Mouse (Mus musculus) embryo, embryonic 9.5 days (tissue): ENCODE measurements around the gene Bcl2l12.
A peak's percentile ranks its signal among the peaks of the same experiment; 100 is the strongest.

Source experiments
- DNase-seq: peaks from one replicate; pipeline ENCODE4 v3.0.0-alpha.2; 2017; ENCODE audit errors: extremely low spot score

Gene Bcl2l12

GRCm38 (mm10) chr7:44986879-44987718 lies 11.4 kb downstream of the Bcl2l12 start:
- no peak for DNase-seq

GRCm38 (mm10) chr7:44986192-44986878 lies 12.2 kb downstream of the Bcl2l12 start, which contains the start of gene Prmt1:
Gene Prmt1, minus strand, starts transcription at chr7:44986568.
- peak; percentile 98 for DNase-seq

GRCm38 (mm10) chr7:44985595-44986191 lies 12.8 kb downstream of the Bcl2l12 start:
- peak; percentile 93 for DNase-seq

- no peak for DNase-seq
Measured at GRCm38 (mm10) chr7:44984833-44985164, 13.7 kb downstream of the Bcl2l12 start.

- no peak for DNase-seq
Measured at GRCm38 (mm10) chr7:44983944-44984832, 14.3 kb downstream of the Bcl2l12 start.

GRCm38 (mm10) chr7:44983085-44983484 lies 15.4 kb downstream of the Bcl2l12 start:
- peak; percentile 84 for DNase-seq

GRCm38 (mm10) chr7:44981539-44981938 lies 17.0 kb downstream of the Bcl2l12 start:
- no peak for DNase-seq

- DNase-seq: no peak
Measured at GRCm38 (mm10) chr7:44978300-44978699, 20.2 kb downstream of the Bcl2l12 start.

GRCm38 (mm10) chr7:44975117-44975419 lies 23.4 kb downstream of the Bcl2l12 start:
- no peak for DNase-seq

GRCm38 (mm10) chr7:44974383-44975116 lies 24.0 kb downstream of the Bcl2l12 start, which contains the start of gene Cpt1c:
Gene Cpt1c, minus strand, starts transcription at chr7:44974851.
- DNase-seq: peak; percentile 85

GRCm38 (mm10) chr7:44973415-44974130 lies 24.9 kb downstream of the Bcl2l12 start:
- no peak for DNase-seq

- DNase-seq: no peak
Measured at GRCm38 (mm10) chr7:44971142-44971541, 27.4 kb downstream of the Bcl2l12 start.

- DNase-seq: peak; percentile 94
Measured at GRCm38 (mm10) chr7:44970231-44970691, 28.3 kb downstream of the Bcl2l12 start.

GRCm38 (mm10) chr7:44966638-44967037 lies 31.9 kb downstream of the Bcl2l12 start:
- DNase-seq: no peak

- DNase-seq: no peak
Measured at GRCm38 (mm10) chr7:44965975-44966374, 32.5 kb downstream of the Bcl2l12 start.

GRCm38 (mm10) chr7:44964990-44965389 lies 33.5 kb downstream of the Bcl2l12 start:
- DNase-seq: no peak

- no peak for DNase-seq
Measured at GRCm38 (mm10) chr7:44962831-44963230, 35.7 kb downstream of the Bcl2l12 start.

GRCm38 (mm10) chr7:44962337-44962736 lies 36.2 kb downstream of the Bcl2l12 start:
- no peak for DNase-seq

GRCm38 (mm10) chr7:44960512-44960910 lies 38.0 kb downstream of the Bcl2l12 start:
- no peak for DNase-seq

GRCm38 (mm10) chr7:44959874-44960511 lies 38.5 kb downstream of the Bcl2l12 start:
- DNase-seq: no peak
